Mouse (Mus musculus) heart, postnatal 0 days (tissue): ENCODE measurements at regions not wholly inside any gene's neighbourhood (a gene's known extent, or its start where the extent isn't known, plus 50 kb on each side); places are given as distances from the start of the nearest gene placed in this dataset.

ENCODE experiments used
- CTCF ChIP-seq: IDR thresholded peaks from 2 replicates; pipeline ENCODE4 v1.5.1; 2016; ENCODE audit warnings: antibody characterized with exemption, control low read depth, low read depth
- EP300 ChIP-seq: IDR thresholded peaks from 2 replicates; pipeline ENCODE4 v1.6.1; 2016; ENCODE audit warnings: antibody characterized with exemption, low read depth

- TF ChIP-seq CTCF (no peak), EP300 (no peak)
Observed at GRCm38 (mm10) chr7:79535251-79536111, 69.3 kb upstream of the Polg start.
